Mouse (Mus musculus) stomach, postnatal 0 days (tissue): ENCODE results near the gene Cacna1i.

ENCODE experiments used
- CTCF ChIP-seq: IDR thresholded peaks from 2 replicates; pipeline ENCODE4 v1.5.1; 2016; ENCODE audit warnings: antibody characterized with exemption, low read depth, mild to moderate bottlenecking, moderate library complexity
- EP300 ChIP-seq: optimal IDR thresholded peaks from 2 replicates; pipeline ENCODE3; 2016; ENCODE audit warnings: antibody characterized with exemption

DNA sequence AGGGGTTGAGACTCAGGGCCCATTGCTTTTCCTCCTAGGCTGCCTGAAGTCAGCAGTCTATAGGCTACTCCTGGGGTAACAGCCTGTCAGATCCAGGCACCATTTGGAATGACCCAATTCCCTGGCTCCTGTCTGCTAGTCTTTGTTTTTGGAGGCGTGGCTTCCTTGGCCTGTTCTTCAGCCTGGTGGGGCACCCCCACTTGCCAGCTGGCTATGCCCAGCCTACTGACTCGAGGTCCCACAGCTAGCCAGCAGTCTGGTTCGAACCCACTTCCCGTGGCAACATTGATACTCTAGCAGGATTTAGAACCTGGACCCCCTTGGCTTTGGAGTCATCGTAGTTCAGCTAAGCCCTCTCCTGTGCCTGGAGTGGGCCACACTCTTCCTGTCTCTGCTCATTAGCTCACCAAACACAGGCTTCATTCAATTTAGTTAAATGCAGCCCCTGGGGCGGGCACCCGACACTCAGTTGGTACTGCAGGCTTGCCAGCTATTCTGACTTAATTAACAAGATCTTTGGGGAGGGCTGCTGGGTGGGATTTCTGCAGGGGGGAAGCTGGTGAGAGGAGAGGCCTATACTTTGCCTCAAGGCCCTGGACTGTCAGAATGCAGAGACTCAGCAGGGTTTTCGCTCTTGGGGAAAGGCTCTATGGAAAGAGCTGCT lies 75.6 kb downstream of the Cacna1i start:
- no peak for TF ChIP-seq CTCF
- TF ChIP-seq EP300 = no peak
